Comparison of ENCODE assay signal across 19 mouse cellular contexts in genomic region chr8:60220946-60221345, GRCm38 (mm10).
"Had no signal": no experiment of that assay in that cellular context is flagged by ENCODE, and none has a peak within 500 bp of the region (broad histone marks: within the 10 kb centered on the region; RNA-seq: fewer than 3 reads in every experiment).

No protein-coding gene starts in this region.

- DNase-seq: liver, embryonic 13.5 days; liver, postnatal 0 days; lung, adult 2 months; lung, postnatal 14 days; lung, postnatal 36 days; right cerebral cortex, postnatal 14 days; thymus, adult 2 months; thymus, postnatal 25 days; thymus, postnatal 4 days had no signal

- H3K9me3 ChIP-seq: liver, embryonic 13.5 days; liver, embryonic 15.5 days; lung, embryonic 15.5 days; megakaryocyte, embryonic 14.5 days; neural tube, embryonic 12.5 days; stomach, embryonic 15.5 days had no signal

- ATAC-seq: liver, postnatal 0 days; lung, postnatal 0 days; midbrain, embryonic 16.5 days had no signal

- H3K4me2 ChIP-seq: liver, embryonic 13.5 days; liver, embryonic 15.5 days; lung, embryonic 15.5 days; midbrain, embryonic 11.5 days; neural tube, embryonic 12.5 days; stomach, embryonic 15.5 days had no signal

- H3K36me3 ChIP-seq: liver, embryonic 13.5 days; liver, embryonic 15.5 days; lung, embryonic 15.5 days; neural tube, embryonic 12.5 days; stomach, embryonic 15.5 days had no signal

- H3K4me1 ChIP-seq: liver, embryonic 13.5 days; liver, embryonic 15.5 days; lung, embryonic 15.5 days; megakaryocyte, embryonic 14.5 days; neural tube, embryonic 12.5 days; stomach, embryonic 15.5 days had no signal

- H3K27me3 ChIP-seq: liver, embryonic 13.5 days; liver, embryonic 15.5 days; lung, embryonic 15.5 days; megakaryocyte, embryonic 14.5 days; neural tube, embryonic 12.5 days; stomach, embryonic 15.5 days had no signal

- H3K4me3 ChIP-seq: liver, embryonic 13.5 days; liver, embryonic 15.5 days; lung, embryonic 15.5 days; megakaryocyte, embryonic 14.5 days; neural tube, embryonic 12.5 days; stomach, embryonic 15.5 days had no signal

- H3K9ac ChIP-seq: liver, embryonic 13.5 days; liver, embryonic 15.5 days; liver, postnatal 0 days; lung, embryonic 15.5 days; neural tube, embryonic 12.5 days; stomach, embryonic 15.5 days had no signal

- H3K27ac ChIP-seq: liver, embryonic 13.5 days; liver, embryonic 15.5 days; lung, embryonic 15.5 days; macrophage; neural tube, embryonic 12.5 days; stomach, embryonic 15.5 days; stomach, postnatal 0 days had no signal
